13 mouse cellular contexts compared by ENCODE assay signal in genomic region chr4:145035450-145035849, GRCm38 (mm10).
DNase-seq lines count a peak whose midpoint lies in the region; ATAC-seq and TF ChIP-seq lines count a peak whose summit lies in the region.
"Had no signal": no experiment of that assay in that cellular context is flagged by ENCODE, and none has a peak within 500 bp of the region (broad histone marks: within the 10 kb centered on the region; RNA-seq: fewer than 3 reads in every experiment).

No protein-coding gene starts in this region.

- TF ChIP-seq POLR2A in spleen, adult 2 months (IDR thresholded peaks at IDR 0.05; ENCODE audit: low read depth, low read length): no peak

- peaks cover 16% of the 10 kb centered on the region for H3K36me3 ChIP-seq in heart, embryonic 12.5 days
- peaks cover 3% of the 10 kb centered on the region; the same call in 1 of the 2 replicates for H3K36me3 ChIP-seq in spleen, adult 2 months (ENCODE audit: control insufficient read depth, insufficient read depth, low read length)
- peaks cover 10% of the 10 kb centered on the region; the same call in 1 of the 2 replicates for H3K36me3 ChIP-seq in liver, embryonic 13.5 days
- H3K36me3 ChIP-seq in forebrain, embryonic 11.5 days (ENCODE audit: control insufficient read depth, insufficient read depth, low read length): no peaks in the 10 kb centered on the region

- no peaks in the 10 kb centered on the region for H3K9me3 ChIP-seq in heart, embryonic 12.5 days (replicated peaks)
- H3K9me3 ChIP-seq in liver, embryonic 13.5 days (replicated peaks): no peaks in the 10 kb centered on the region
- no peaks in the 10 kb centered on the region for H3K9me3 ChIP-seq in forebrain, embryonic 11.5 days (ENCODE audit: control insufficient read depth, low read length)
- H3K9me3 ChIP-seq: heart, embryonic 15.5 days; midbrain, embryonic 13.5 days had no signal

- no peak for DNase-seq in heart, adult 9 months (ENCODE audit: low spot score in 2 of 2)
- no peak for DNase-seq in spleen, adult 2 months (ENCODE audit: low read depth in 1 of 2, low spot score in 2 of 2)
- DNase-seq in spleen, postnatal 10 days (ENCODE audit: low spot score in 2 of 2): no peak
- peak; percentile 24 for DNase-seq in liver, embryonic 13.5 days
- DNase-seq in T-cell, adult 2 months (ENCODE audit: low spot score): no peak
- no peak for DNase-seq in forebrain, embryonic 11.5 days (ENCODE audit: low spot score)
- no peak for DNase-seq in layer of hippocampus, adult 9-11 months
- DNase-seq: adrenal gland, postnatal 10 days; B cell, adult 2 months; cerebellum, adult 11-12 months had no signal

- no peak overlapping the region; the same call in 1 of the 2 replicates for H3K9ac ChIP-seq in heart, embryonic 12.5 days
- H3K9ac ChIP-seq in liver, embryonic 13.5 days: peak overlapping the region; percentile 65
- H3K9ac ChIP-seq in forebrain, embryonic 11.5 days (ENCODE audit: low read length): no peak overlapping the region
- H3K9ac ChIP-seq: heart, embryonic 15.5 days; midbrain, embryonic 13.5 days had no signal

- ATAC-seq in heart, embryonic 12.5 days (ENCODE audit: insufficient number of reproducible peaks, low FRiP score): no peak
- ATAC-seq in liver, embryonic 13.5 days (ENCODE audit: low read depth): peak; percentile 49
- no peak for ATAC-seq in forebrain, embryonic 11.5 days (replicated peaks; ENCODE audit: low FRiP score)
- ATAC-seq: midbrain, embryonic 13.5 days had no signal

- peaks cover 70% of the 10 kb centered on the region for H3K4me1 ChIP-seq in heart, embryonic 12.5 days (replicated peaks)
- H3K4me1 ChIP-seq in spleen, adult 2 months (ENCODE audit: control insufficient read depth, insufficient read depth, insufficient read length): peaks cover 2% of the 10 kb centered on the region
- peaks cover 88% of the 10 kb centered on the region for H3K4me1 ChIP-seq in liver, embryonic 13.5 days (replicated peaks)
- H3K4me1 ChIP-seq in forebrain, embryonic 11.5 days (replicated peaks; ENCODE audit: control insufficient read depth, insufficient read depth, low read length): peaks cover 5% of the 10 kb centered on the region; the same call in 1 of the 2 replicates

- H3K27ac ChIP-seq in heart, embryonic 12.5 days (ENCODE audit: poor library complexity, severe bottlenecking): peak overlapping the region; percentile 73
- H3K27ac ChIP-seq in spleen, adult 2 months (ENCODE audit: insufficient read depth, low read length): peak overlapping the region; percentile 40; the same call in 1 of the 2 replicates
- peak overlapping the region; percentile 91 for H3K27ac ChIP-seq in liver, embryonic 13.5 days
- H3K27ac ChIP-seq in forebrain, embryonic 11.5 days (ENCODE audit: low read depth, low read length): no peak overlapping the region
- H3K27ac ChIP-seq: heart, embryonic 15.5 days; midbrain, embryonic 13.5 days had no signal

- no peak for TF ChIP-seq CTCF in spleen, adult 2 months (IDR thresholded peaks at IDR 0.05; ENCODE audit: extremely low read depth, insufficient read depth, insufficient read length, insufficient replicate concordance)

- H3K27me3 ChIP-seq in heart, embryonic 12.5 days (replicated peaks): no peaks in the 10 kb centered on the region
- H3K27me3 ChIP-seq in spleen, adult 2 months (ENCODE audit: control insufficient read depth, insufficient read depth, low read length): no peaks in the 10 kb centered on the region
- no peaks in the 10 kb centered on the region for H3K27me3 ChIP-seq in liver, embryonic 13.5 days
- no peaks in the 10 kb centered on the region for H3K27me3 ChIP-seq in forebrain, embryonic 11.5 days (ENCODE audit: control insufficient read depth, insufficient read depth, low read length)
- H3K27me3 ChIP-seq: heart, embryonic 15.5 days; midbrain, embryonic 13.5 days had no signal

- WGBS in heart, embryonic 12.5 days: 50% methylated on average over 3 of the region's 3 CpGs
- WGBS in spleen, adult 2 months: 84% methylated on average over 3 of the region's 3 CpGs
- WGBS in liver, embryonic 13.5 days (ENCODE audit: insufficient replicate concordance): 38% methylated on average over 3 of the region's 3 CpGs
- WGBS in forebrain, embryonic 11.5 days: 84% methylated on average over 3 of the region's 3 CpGs

- no peak overlapping the region for H3K4me3 ChIP-seq in heart, embryonic 12.5 days
- no peak overlapping the region for H3K4me3 ChIP-seq in spleen, adult 2 months (ENCODE audit: extremely low read depth, insufficient read depth, insufficient read length)
- peak overlapping the region; percentile 25; the same call in 1 of the 2 replicates for H3K4me3 ChIP-seq in liver, embryonic 13.5 days (replicated peaks)
- H3K4me3 ChIP-seq in forebrain, embryonic 11.5 days (ENCODE audit: low read depth, low read length): no peak overlapping the region
- H3K4me3 ChIP-seq: heart, embryonic 15.5 days; midbrain, embryonic 13.5 days had no signal

- no peak overlapping the region for H3K4me2 ChIP-seq in heart, embryonic 12.5 days
- H3K4me2 ChIP-seq in liver, embryonic 13.5 days: peak overlapping the region; percentile 69
- H3K4me2 ChIP-seq in forebrain, embryonic 11.5 days (ENCODE audit: low read depth, low read length, severe bottlenecking): no peak overlapping the region
- H3K4me2 ChIP-seq: heart, embryonic 15.5 days; midbrain, embryonic 13.5 days had no signal
